Mouse (Mus musculus) monocyte, adult 2 months (primary cell): Measurements from ENCODE around the gene Usp12.
"Not testable (repeated sequence)": the region's sequence is repeated elsewhere in the genome, so short reads cannot be mapped to it uniquely, and the experiment has no call there.

Source experiments
- DNase-seq, 2 experiments: peaks; one replicate each; pipeline ENCODE4 v3.0.0; 2022; ENCODE audit warnings: low spot score in 2 of 2, low read depth in 1 of 2

Gene Usp12

GRCm38 (mm10) chr5:146750273-146750672 lies 44.5 kb downstream of the Usp12 start:
- DNase-seq: no peak

- no peak for DNase-seq
These were observed 44.9 kb downstream of the Usp12 start for GRCm38 (mm10) chr5:146749857-146750256.

GRCm38 (mm10) chr5:146736970-146737495 lies 57.8 kb downstream of the Usp12 start:
- no peak for DNase-seq

- no peak for DNase-seq
These were observed 58.5 kb downstream of the Usp12 start for GRCm38 (mm10) chr5:146736348-146736747.

GRCm38 (mm10) chr5:146735054-146735453 lies 59.8 kb downstream of the Usp12 start:
- DNase-seq: not testable (repeated sequence)

- DNase-seq: no peak
These were observed 60.7 kb downstream of the Usp12 start for GRCm38 (mm10) chr5:146733888-146734640.

- DNase-seq: no peak
These were observed 61.4 kb downstream of the Usp12 start for GRCm38 (mm10) chr5:146733372-146733771.

- DNase-seq: no peak
These were observed 67.8 kb downstream of the Usp12 start for GRCm38 (mm10) chr5:146727006-146727405.

- no peak for DNase-seq
These were observed 69.8 kb downstream of the Usp12 start for GRCm38 (mm10) chr5:146724956-146725355.

- DNase-seq: no peak
These were observed 71.4 kb downstream of the Usp12 start for GRCm38 (mm10) chr5:146723452-146723851.

GRCm38 (mm10) chr5:146722226-146722625 lies 72.6 kb downstream of the Usp12 start:
- no peak for DNase-seq

- DNase-seq: no peak
These were observed 75.0 kb downstream of the Usp12 start for GRCm38 (mm10) chr5:146719584-146720356.

- no peak for DNase-seq
These were observed 81.0 kb downstream of the Usp12 start for GRCm38 (mm10) chr5:146713836-146714235.

GRCm38 (mm10) chr5:146713088-146713487 lies 81.7 kb downstream of the Usp12 start:
- DNase-seq: no peak

GRCm38 (mm10) chr5:146712282-146712918 lies 82.4 kb downstream of the Usp12 start:
- no peak for DNase-seq

GRCm38 (mm10) chr5:146709361-146709760 lies 85.4 kb downstream of the Usp12 start:
- DNase-seq: no peak

- DNase-seq: peak; percentile 50 to 76
These were observed 88.9 kb downstream of the Usp12 start for GRCm38 (mm10) chr5:146705815-146706408.

- DNase-seq: no peak
These were observed 89.4 kb downstream of the Usp12 start for GRCm38 (mm10) chr5:146705411-146705810.

- DNase-seq: no peak
These were observed 90.6 kb downstream of the Usp12 start for GRCm38 (mm10) chr5:146704241-146704640.

- DNase-seq: no peak
These were observed 91.1 kb downstream of the Usp12 start for GRCm38 (mm10) chr5:146703710-146704121.

GRCm38 (mm10) chr5:146700099-146700498 lies 94.7 kb downstream of the Usp12 start:
- no peak for DNase-seq
